2 mouse cellular contexts compared by ENCODE assay signal in the genomic region with DNA sequence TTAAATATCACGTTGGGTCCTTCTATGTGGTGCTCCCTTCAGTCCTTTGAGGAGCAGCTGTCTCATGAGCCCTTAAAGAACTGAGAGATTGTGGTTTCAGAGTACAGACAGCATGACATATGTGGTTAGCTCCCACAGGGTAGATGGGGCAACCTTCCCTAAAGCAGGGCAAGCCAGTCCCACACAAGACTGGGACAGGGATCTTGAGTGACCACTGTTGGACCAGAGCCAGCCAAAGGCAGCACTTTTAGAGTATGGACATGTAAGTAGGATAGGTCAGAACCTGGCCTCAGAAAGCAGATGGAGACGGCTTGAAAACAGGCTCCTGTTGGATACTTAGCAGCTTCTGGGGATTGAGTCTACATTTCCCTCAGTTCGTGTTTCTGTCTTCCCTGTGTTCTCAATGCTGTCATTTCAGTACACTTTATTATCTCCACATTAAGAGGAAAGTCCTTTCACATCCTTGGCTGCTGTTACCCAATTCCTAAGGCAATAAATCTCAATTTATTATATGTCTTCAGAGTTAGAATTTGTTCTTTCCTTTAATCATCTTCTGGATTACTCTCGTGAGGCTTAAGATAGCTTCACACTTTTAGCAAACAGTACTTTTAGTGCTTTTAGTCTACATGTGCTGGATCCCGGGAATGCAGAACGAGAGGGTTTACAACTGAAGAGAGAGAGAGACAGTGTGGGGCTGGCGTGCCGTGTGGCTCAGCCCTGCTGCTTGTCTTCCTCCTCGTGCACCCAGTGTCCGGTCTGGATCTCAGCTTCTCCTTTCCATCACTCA.
TF ChIP-seq lines count a peak whose summit lies in the region.

No protein-coding gene starts in this region.

TF ChIP-seq in CH12.LX, 34 proteins besides CTCF, POLR2A, EP300 and RAD21 (continued from another document):
- TF ChIP-seq GABPA (IDR thresholded peaks at IDR 0.05; ENCODE audit: insufficient replicate concordance, low read depth, low read length), result no peak

TF ChIP-seq in myocyte, 11 proteins besides CTCF, POLR2A, EP300 and RAD21 (continued from another document):
- TF ChIP-seq E2F4 (IDR thresholded peaks at IDR 0.05; ENCODE audit: insufficient read depth), result no peak
- TF ChIP-seq POLR2AphosphoS2 (IDR thresholded peaks at IDR 0.05; ENCODE audit: insufficient read length, low read depth), result no peak
- no peak for TF ChIP-seq MAX (IDR thresholded peaks at IDR 0.05; ENCODE audit: low read depth)
- TF ChIP-seq MYOD1 (IDR thresholded peaks at IDR 0.05; ENCODE audit: control insufficient read depth in 1 of 3, insufficient read length in 2 of 3, low read depth in 2 of 3), result no peak
- no peak for TF ChIP-seq CEBPB (IDR thresholded peaks at IDR 0.05; ENCODE audit: insufficient read depth, poor library complexity, severe bottlenecking)
TF ChIP-seq in myocyte: peak in this region for 0.
